Mouse (Mus musculus) forebrain, embryonic 13.5 days (tissue): Measurements from ENCODE around the gene Vps11. TPM values are rescaled to one million over a fixed set of nuclear protein-coding genes. Genes with fewer than 3 reads are reported as not detected.

Experiments used
- ATAC-seq: fragments of 200-750 bp; cut with Nextera tagmentation; 2 replicates; pipeline ENCODE4 v1.8.0; 2017
- H3K27ac ChIP-seq: fragments of 300-500 bp; sonication (generic); 2 replicates; pipeline ENCODE4 v1.5.1; 2015; ENCODE audit warnings: inconsistent platforms, mild to moderate bottlenecking, moderate library complexity
- H3K27me3 ChIP-seq: fragments of 300-500 bp; sonication (generic); 2 replicates; pipeline ENCODE4 v1.6.1; 2015; ENCODE audit warnings: mild to moderate bottlenecking, inconsistent platforms
- H3K36me3 ChIP-seq: fragments of 300-500 bp; sonication (generic); 2 replicates; pipeline ENCODE4 v1.6.1; 2015; ENCODE audit warnings: mild to moderate bottlenecking, inconsistent platforms; ENCODE audit not compliant: poor library complexity, severe bottlenecking
- H3K4me1 ChIP-seq: fragments of 300-500 bp; sonication (generic); 2 replicates; pipeline ENCODE4 v1.6.1; 2015; ENCODE audit warnings: inconsistent platforms
- H3K4me2 ChIP-seq: fragments of 300-500 bp; sonication (generic); 2 replicates; pipeline ENCODE4 v1.6.1; 2015; ENCODE audit warnings: inconsistent platforms, mild to moderate bottlenecking, moderate library complexity
- H3K4me3 ChIP-seq: fragments of 300-500 bp; sonication (generic); 2 replicates; pipeline ENCODE4 v1.5.1; 2015; ENCODE audit warnings: mild to moderate bottlenecking, inconsistent platforms
- H3K9ac ChIP-seq: fragments of 300-500 bp; sonication (generic); 2 replicates; pipeline ENCODE4 v1.6.1; 2015; ENCODE audit warnings: mild to moderate bottlenecking, inconsistent platforms
- H3K9me3 ChIP-seq: fragments of 300-500 bp; sonication (generic); replicated peaks from 2 replicates; pipeline ENCODE4 v1.6.1; 2016; ENCODE audit warnings: inconsistent platforms
- WGBS: fragments of 180-500 bp; shearing (Covaris S2); methylation state at CpG from one replicate; pipeline ENCODE4 v1.1.7; 2015; 5-methylcytosine and 5-hydroxymethylcytosine counted together
- polyA plus RNA-seq: library from polyadenylated mRNA; unstranded; fragments of >200 nt; fragmentation: Nextera tagmentation; extraction: Ambion mirVana; gene quantifications from 2 replicates; pipeline ENCODE4 v1.2.1, GENCODE M21; 2015

Gene Vps11
- polyA plus RNA-seq, 1 experiment from 2014 or later = 34.9 TPM

DNA sequence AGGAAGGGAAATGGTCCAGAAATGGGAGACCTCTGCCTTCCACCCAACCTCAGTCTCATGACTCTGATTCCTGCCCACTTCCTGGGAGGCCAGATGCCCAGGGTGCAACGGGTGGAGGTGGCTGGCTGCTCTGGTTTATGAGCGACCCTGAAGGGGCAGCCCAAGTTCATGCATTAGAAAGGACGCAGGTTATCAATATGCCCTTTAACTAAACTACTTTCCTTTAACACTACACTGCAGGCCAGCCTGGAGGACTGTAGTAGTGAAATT, 42.7 kb downstream of the Vps11 start:
- Histone ChIP-seq H3K9ac (peak overlapping the region; percentile 93), H3K4me2 (peak overlapping the region; percentile 97), H3K36me3 (peaks cover 34% of the 10 kb centered on the region), H3K4me3 (peak overlapping the region; percentile 97), H3K27me3 (no peaks in the 10 kb centered on the region), H3K4me1 (peaks cover 33% of the 10 kb centered on the region), H3K9me3 (no peaks in the 10 kb centered on the region), H3K27ac (no peak overlapping the region)
- ATAC-seq = no peak
- WGBS = 31% methylated on average over 3 of the region's 3 CpGs

DNA sequence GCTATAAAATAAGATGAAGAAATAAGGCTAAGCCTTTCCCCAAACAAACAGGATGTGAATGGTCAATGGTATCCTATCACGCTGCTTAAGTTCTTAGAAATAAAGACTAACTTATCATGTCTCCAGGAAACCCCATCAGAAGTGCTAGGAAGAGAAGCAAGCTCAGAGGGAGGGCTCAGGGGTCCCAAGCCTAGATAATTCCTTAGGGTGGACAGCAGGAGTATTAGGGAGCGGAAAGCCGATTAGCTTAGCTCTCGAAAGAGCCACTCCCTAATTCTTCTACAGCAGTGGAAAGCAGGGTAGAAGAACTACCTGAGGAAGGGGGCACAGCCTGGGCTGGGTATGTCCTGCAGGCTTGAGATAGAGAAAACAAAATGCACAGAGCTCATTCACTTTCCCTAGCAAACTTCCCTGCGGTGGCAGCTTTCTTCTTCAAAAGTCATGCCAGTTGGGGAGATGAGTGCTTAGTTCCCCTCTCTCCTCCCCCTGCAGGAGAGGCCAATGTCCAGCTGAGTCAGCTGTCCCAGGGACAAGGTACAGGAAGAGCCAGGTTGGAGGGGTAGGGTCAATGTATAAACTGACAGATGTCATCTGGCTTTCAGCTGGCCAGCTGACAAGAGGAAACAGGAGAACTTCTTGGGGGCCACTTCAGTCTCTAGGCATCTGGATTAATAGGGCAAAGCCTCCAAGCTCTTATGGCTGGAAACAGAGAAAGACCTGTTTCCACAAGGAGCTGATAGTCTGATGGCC, 43.2 kb downstream of the Vps11 start:
- no peak for ATAC-seq
- H3K36me3 ChIP-seq = peaks cover 39% of the 10 kb centered on the region
- peak overlapping the region; percentile 97 for H3K4me3 ChIP-seq
- H3K27me3 ChIP-seq = no peaks in the 10 kb centered on the region
- peak overlapping the region; percentile 97 for H3K4me2 ChIP-seq
- peaks cover 35% of the 10 kb centered on the region for H3K4me1 ChIP-seq
- no peak overlapping the region for H3K27ac ChIP-seq
- H3K9me3 ChIP-seq = no peaks in the 10 kb centered on the region
- H3K9ac ChIP-seq = peak overlapping the region; percentile 93
- 50% methylated on average over 5 of the region's 5 CpGs for WGBS

DNA sequence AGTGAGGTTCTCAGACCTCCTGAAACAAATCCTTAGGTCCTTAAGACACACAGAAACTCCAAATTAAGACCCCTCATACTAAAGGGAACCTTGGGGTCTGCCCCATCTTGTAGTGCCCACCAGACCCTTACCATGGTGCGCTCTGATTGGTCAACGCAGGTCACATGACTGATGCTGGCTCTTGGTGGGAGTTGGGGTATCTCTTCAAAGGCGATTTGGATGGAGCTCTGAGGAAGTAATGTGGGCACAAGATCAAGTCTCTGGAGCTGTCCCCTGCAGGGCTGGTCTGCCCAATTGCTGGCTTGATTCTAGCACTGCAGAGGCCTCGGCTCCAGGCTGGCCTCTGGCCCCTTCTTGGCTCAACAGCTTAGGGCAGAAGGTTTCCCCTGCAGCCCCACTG, 44.0 kb downstream of the Vps11 start:
- Histone ChIP-seq H3K4me2 (peak overlapping the region; percentile 97), H3K4me3 (no peak overlapping the region), H3K36me3 (peaks cover 47% of the 10 kb centered on the region), H3K9ac (no peak overlapping the region), H3K4me1 (peaks cover 35% of the 10 kb centered on the region), H3K27me3 (no peaks in the 10 kb centered on the region), H3K9me3 (no peaks in the 10 kb centered on the region), H3K27ac (no peak overlapping the region)
- no peak for ATAC-seq
- WGBS = 67% methylated on average over 4 of the region's 4 CpGs

- Histone ChIP-seq H3K4me3 (no peak overlapping the region), H3K27me3 (no peaks in the 10 kb centered on the region), H3K27ac (no peak overlapping the region), H3K9me3 (no peaks in the 10 kb centered on the region), H3K4me1 (peaks cover 41% of the 10 kb centered on the region), H3K9ac (no peak overlapping the region), H3K4me2 (no peak overlapping the region), H3K36me3 (peaks cover 63% of the 10 kb centered on the region)
- ATAC-seq = no peak
- 93% methylated on average over 18 of the region's 18 CpGs for WGBS
Observed at GRCm38 (mm10) chr9:44314910-44315309, 46.6 kb downstream of the Vps11 start.

DNA sequence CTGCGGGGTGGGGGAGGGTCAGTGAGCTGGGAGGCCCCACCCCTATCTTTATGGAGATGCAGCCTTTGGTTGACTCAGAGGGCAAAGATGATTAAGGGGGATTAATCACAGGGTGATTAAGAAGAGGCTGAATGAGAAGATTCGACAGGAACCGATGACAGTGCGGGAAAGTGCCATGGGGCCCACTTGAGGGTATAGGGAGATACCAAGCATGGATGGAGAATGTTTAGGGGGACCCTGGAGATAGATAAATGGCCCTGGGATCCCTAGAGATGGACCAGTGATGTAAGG, 47.3 kb downstream of the Vps11 start:
- no peak for ATAC-seq
- Histone ChIP-seq H3K27ac (no peak overlapping the region), H3K9ac (peak overlapping the region; percentile 9; the same call in 1 of the 2 replicates), H3K36me3 (peaks cover 63% of the 10 kb centered on the region), H3K9me3 (no peaks in the 10 kb centered on the region), H3K4me2 (0 out of 2 replicates have a peak overlapping the region, but pooled peaks have one; percentile 3), H3K4me3 (no peak overlapping the region), H3K4me1 (peaks cover 37% of the 10 kb centered on the region), H3K27me3 (no peaks in the 10 kb centered on the region)
- 49% methylated on average over 4 of the region's 4 CpGs for WGBS

DNA sequence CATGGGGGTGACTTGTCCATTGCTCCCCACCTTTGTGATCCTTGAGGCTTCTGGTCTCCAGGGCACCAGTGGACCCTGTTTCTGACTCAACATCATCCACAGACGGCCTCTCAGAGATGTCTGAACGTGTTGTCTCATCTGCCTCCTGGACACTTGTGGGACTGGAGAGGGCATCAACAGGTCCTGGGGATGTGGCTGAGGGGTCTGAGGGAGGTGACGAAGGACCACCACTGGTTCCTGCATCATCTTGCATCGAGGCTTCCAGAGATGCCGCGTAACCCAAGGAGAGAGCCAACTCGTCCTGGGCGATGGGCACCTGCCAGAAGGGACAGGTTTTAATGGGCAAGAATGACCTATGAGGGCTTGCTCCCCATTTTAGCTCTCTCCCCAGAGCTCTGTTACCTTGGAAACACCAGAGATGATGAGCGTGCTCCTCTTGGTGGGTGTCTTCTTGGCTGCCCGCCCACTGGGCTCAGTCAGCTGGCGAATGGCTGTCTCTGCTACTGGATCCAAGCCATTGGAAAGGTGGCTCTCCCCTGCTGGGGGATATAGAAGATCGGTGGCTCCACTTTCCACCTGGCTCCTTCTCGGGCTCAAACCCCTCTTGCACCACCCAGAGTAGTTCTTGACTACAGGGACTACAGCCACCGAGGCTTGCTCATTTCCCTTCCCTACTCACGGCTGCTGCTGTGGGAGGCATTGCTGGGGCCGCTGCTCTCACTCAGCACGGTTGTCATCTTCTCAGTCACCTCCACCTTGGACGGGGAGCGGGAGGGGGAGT, 47.8 kb downstream of the Vps11 start:
- H3K27ac ChIP-seq = no peak overlapping the region
- ATAC-seq = no peak
- H3K27me3 ChIP-seq = no peaks in the 10 kb centered on the region
- H3K4me1 ChIP-seq = peaks cover 32% of the 10 kb centered on the region
- H3K9ac ChIP-seq = peak overlapping the region; percentile 9; the same call in 1 of the 2 replicates
- no peak overlapping the region for H3K4me3 ChIP-seq
- 70% methylated on average over 19 of the region's 19 CpGs for WGBS
- H3K36me3 ChIP-seq = peaks cover 63% of the 10 kb centered on the region
- no peaks in the 10 kb centered on the region for H3K9me3 ChIP-seq
- 0 out of 2 replicates have a peak overlapping the region, but pooled peaks have one; percentile 3 for H3K4me2 ChIP-seq

DNA sequence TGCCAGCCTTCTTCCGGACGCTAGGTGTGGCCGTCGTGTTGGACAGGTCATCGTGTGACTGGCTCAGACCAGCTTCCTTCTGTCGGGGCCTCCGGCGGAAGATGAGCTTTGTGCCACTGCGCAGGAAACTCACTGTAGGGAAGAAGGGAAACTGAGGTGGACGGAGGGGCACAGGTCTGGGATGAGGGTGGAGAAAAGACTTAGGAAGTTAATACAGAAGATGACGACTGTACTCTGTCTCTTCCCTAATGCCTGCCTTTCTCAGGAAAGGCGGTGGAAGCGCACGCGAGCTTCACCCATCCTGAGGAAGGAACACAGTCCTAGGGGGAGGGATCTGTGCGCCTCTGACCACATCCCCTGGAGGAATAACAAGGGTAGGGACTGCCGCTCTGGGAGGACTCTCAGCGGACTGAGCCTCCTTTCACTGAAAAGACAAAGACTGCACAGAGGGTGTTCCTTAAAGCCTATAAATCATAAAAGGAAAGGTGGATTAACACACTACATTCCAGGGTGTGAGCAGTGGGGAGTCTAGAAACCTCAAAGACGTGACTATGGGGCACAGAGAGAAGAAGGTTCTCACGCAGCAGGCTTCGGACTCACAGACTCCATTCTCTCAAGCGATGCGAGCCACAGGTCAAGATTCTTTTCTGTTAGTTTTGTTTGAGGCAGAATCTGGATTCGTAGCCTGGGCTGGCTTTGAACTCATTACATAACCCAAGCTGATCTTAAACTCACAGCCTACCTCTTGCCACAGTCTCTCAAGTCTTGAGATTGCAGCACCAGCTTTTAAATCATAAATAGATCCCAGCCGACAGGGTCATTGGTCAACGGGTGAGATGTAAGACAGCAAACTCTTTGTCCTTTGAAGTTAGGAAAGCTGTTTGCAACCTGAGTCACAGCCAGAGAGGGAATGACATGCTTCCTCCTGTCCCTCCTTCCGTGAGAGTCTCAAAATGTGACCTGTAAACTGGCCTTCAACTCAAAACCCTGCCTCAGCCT, 50.0 kb downstream of the Vps11 start:
- H3K9me3 ChIP-seq = no peaks in the 10 kb centered on the region
- H3K27me3 ChIP-seq = no peaks in the 10 kb centered on the region
- 4% methylated on average over 27 of the region's 27 CpGs for WGBS
- H3K9ac ChIP-seq = no peak overlapping the region
- no peak for ATAC-seq
- H3K4me1 ChIP-seq = peaks cover 19% of the 10 kb centered on the region; the same call in 1 of the 2 replicates
- no peak overlapping the region for H3K4me3 ChIP-seq
- H3K4me2 ChIP-seq = no peak overlapping the region
- peaks cover 56% of the 10 kb centered on the region for H3K36me3 ChIP-seq
- no peak overlapping the region for H3K27ac ChIP-seq

DNA sequence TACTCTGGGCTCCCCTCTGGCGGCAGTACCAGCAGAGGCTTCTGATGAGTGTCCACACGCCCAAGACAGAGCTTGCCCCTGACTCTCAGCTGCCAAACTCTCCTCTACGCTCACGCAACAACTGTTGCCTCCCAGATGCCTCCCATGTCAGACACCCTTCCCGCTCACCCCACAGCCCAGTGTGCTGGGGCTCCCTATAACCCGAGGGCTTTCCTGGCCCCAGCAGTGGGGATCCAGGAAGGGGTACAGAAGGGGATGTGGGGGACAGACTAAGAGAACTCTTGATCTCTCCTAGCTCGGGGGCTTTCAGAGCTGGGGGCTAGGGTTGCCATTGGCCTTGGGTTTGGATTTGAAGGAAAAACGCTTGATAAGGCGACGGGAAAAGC, 50.7 kb downstream of the Vps11 start:
- H3K27ac ChIP-seq = no peak overlapping the region
- no peaks in the 10 kb centered on the region for H3K27me3 ChIP-seq
- 31% methylated on average over 10 of the region's 10 CpGs for WGBS
- H3K4me1 ChIP-seq = peaks cover 19% of the 10 kb centered on the region; the same call in 1 of the 2 replicates
- peaks cover 49% of the 10 kb centered on the region for H3K36me3 ChIP-seq
- no peak for ATAC-seq
- H3K9me3 ChIP-seq = no peaks in the 10 kb centered on the region
- no peak overlapping the region for H3K4me2 ChIP-seq
- no peak overlapping the region for H3K4me3 ChIP-seq
- no peak overlapping the region for H3K9ac ChIP-seq

DNA sequence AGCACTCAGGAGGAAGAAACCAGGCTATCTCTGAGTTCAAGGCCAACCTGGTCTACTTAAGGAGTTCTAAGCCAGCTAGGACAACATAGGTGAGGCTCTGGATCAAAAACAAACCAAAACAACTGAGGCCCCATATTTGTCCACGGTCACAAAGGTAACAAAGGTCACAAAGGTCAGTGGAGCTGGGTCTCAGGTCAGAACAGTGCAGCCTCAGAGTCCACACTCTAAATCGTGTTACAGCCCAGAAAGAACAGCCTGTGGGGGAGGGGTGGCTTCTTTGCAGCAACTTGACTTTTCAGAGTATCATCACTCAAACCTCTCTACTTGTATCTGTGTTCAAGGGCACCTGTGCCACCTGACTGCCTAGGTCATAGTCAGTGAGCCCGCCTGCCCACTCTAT, 51.7 kb downstream of the Vps11 start:
- H3K4me2 ChIP-seq = no peak overlapping the region
- 67% methylated on average over 3 of the region's 3 CpGs for WGBS
- ATAC-seq = no peak

GRCm38 (mm10) chr9:44307248-44307647, 54.2 kb downstream of the Vps11 start:
- no peak overlapping the region for H3K4me2 ChIP-seq
- no peak for ATAC-seq
- H3K36me3 ChIP-seq = peaks cover 21% of the 10 kb centered on the region
- 88% methylated on average over 2 of the region's 2 CpGs for WGBS
- peaks cover 28% of the 10 kb centered on the region for H3K4me1 ChIP-seq
- H3K27ac ChIP-seq = no peak overlapping the region
- no peaks in the 10 kb centered on the region for H3K9me3 ChIP-seq
- H3K27me3 ChIP-seq = no peaks in the 10 kb centered on the region
- no peak overlapping the region for H3K4me3 ChIP-seq
- H3K9ac ChIP-seq = no peak overlapping the region

More for the DNA sequence above, 51.7 kb downstream of the Vps11 start:
- no peak overlapping the region for H3K27ac ChIP-seq
- H3K9ac ChIP-seq = no peak overlapping the region
- peaks cover 39% of the 10 kb centered on the region for H3K36me3 ChIP-seq
- H3K27me3 ChIP-seq = no peaks in the 10 kb centered on the region
- peaks cover 22% of the 10 kb centered on the region for H3K4me1 ChIP-seq
- H3K4me3 ChIP-seq = no peak overlapping the region
- H3K9me3 ChIP-seq = no peaks in the 10 kb centered on the region

DNA sequence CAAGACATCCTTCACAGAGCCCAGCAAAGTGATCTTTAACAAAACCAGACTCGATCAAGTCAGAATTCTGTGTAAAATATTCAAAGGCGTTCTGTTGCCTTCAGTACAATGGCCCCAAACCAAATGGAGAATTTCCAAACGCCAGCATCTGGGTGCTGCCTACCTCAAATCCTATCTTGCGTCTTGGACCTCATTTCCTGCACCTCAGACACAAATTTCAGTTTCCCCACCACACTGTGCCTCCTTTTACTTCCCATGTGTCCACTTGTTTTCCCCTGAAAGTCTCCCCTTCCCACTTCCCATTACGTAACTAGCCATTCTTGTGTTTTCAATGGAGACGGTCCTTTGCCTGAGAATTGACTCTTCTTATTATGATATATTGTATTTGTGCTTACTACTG, 54.9 kb downstream of the Vps11 start:
- 90% methylated on average over 6 of the region's 6 CpGs for WGBS

More for the DNA sequence above, 54.9 kb downstream of the Vps11 start:
- Histone ChIP-seq H3K4me2 (no peak overlapping the region), H3K36me3 (peaks cover 25% of the 10 kb centered on the region), H3K4me3 (no peak overlapping the region), H3K4me1 (peaks cover 24% of the 10 kb centered on the region), H3K27me3 (no peaks in the 10 kb centered on the region), H3K9ac (no peak overlapping the region), H3K9me3 (no peaks in the 10 kb centered on the region), H3K27ac (no peak overlapping the region)
- no peak for ATAC-seq
